Mouse (Mus musculus): Measurements from ENCODE around the gene Strbp. TPM values are rescaled to one million over a fixed set of nuclear protein-coding genes. Genes with fewer than 3 reads are reported as not detected.
A peak's percentile ranks its signal among the peaks of the same experiment; 100 is the strongest.

The Strbp gene
- polyA plus RNA-seq, 1 experiment from 2014 or later = 48.7 TPM

DNA sequence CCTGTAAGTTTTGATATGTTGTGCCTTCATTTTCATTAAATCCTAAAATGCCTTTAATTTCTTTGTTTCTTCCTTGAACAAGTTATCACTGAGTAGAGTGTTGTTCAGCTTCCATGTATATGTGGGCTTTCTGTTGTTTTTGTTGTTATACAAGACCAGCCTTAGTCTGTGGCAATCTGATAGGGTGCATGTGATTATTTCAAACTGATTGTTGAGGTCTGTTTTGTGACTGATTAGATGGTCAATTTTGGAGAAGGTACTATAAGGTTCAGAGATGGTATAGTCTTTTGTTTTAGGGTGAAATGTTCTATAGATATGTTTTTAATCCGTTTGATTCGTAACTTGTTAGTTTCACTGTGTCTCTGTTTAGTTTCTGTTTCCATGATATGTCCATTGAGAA is 223.6 kb downstream of the Strbp start:
- Histone ChIP-seq H3K9ac (replicated peaks) (no peak overlapping the region), H3K4me2 (no peak overlapping the region), H3K36me3 (peaks cover 74% of the 10 kb centered on the region), H3K4me1 (replicated peaks) (no peaks in the 10 kb centered on the region), H3K4me3 (replicated peaks) (no peak overlapping the region), H3K27me3 (no peaks in the 10 kb centered on the region), H3K9me3 (no peaks in the 10 kb centered on the region), H3K27ac (no peak overlapping the region)
- 91% methylated on average over 2 of the region's 2 CpGs for WGBS
- ATAC-seq (ENCODE audit: insufficient number of reproducible peaks, insufficient read depth, low FRiP score, low TSS enrichment, low read depth) = no peak

DNA sequence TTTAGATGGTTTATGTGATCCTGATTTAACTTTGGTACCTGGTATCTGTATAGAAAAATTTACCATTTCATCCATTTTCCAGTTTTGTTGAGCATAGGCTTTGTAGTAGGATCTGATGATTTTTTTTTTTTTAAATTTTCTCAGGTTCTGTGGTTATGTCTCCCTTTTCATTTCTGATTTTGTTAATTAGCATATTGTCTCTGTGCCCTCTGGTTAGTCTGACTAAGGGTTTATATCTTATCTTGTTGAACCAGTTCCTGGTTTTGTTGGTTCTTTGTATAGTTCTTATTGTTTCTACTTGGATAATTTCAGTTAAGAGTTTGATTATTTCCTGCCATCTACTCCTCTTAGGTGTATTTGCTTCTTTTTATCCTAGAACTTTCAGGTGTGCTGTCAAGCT is 224.1 kb downstream of the Strbp start:
- ATAC-seq (ENCODE audit: insufficient number of reproducible peaks, insufficient read depth, low FRiP score, low TSS enrichment, low read depth) = no peak
- Histone ChIP-seq H3K4me2 (no peak overlapping the region), H3K4me3 (replicated peaks) (no peak overlapping the region), H3K4me1 (replicated peaks) (no peaks in the 10 kb centered on the region), H3K9me3 (no peaks in the 10 kb centered on the region), H3K27ac (no peak overlapping the region), H3K36me3 (peaks cover 72% of the 10 kb centered on the region), H3K9ac (replicated peaks) (no peak overlapping the region), H3K27me3 (no peaks in the 10 kb centered on the region)

DNA sequence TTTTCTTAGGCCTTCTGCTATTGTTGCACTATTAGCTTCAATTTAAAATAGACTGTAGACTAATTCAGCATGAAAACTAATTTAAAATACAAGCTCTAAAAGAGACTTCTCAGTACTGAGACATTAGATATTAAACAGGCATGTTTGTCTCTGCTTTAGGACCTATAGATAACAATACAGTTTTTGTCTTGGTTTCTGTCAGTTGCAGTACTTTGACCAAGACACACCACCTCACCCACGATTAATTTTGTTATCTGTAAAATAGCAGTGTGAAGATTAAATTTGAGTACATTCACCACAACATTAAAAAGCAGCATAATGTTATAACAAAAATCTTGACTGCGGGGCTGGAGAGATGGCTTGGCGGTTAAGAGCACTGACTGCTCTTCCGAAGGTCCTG is 237.4 kb downstream of the Strbp start:
- 96% methylated on average over 4 of the region's 4 CpGs for WGBS
- no peaks in the 10 kb centered on the region for H3K27me3 ChIP-seq
- H3K4me3 ChIP-seq (replicated peaks) = no peak overlapping the region
- peaks cover 19% of the 10 kb centered on the region for H3K36me3 ChIP-seq
- H3K27ac ChIP-seq = no peak overlapping the region
- no peaks in the 10 kb centered on the region for H3K9me3 ChIP-seq
- H3K4me2 ChIP-seq = no peak overlapping the region
- no peaks in the 10 kb centered on the region for H3K4me1 ChIP-seq (replicated peaks)
- no peak overlapping the region for H3K9ac ChIP-seq (replicated peaks)
- no peak for ATAC-seq (ENCODE audit: insufficient number of reproducible peaks, insufficient read depth, low FRiP score, low TSS enrichment, low read depth)

DNA sequence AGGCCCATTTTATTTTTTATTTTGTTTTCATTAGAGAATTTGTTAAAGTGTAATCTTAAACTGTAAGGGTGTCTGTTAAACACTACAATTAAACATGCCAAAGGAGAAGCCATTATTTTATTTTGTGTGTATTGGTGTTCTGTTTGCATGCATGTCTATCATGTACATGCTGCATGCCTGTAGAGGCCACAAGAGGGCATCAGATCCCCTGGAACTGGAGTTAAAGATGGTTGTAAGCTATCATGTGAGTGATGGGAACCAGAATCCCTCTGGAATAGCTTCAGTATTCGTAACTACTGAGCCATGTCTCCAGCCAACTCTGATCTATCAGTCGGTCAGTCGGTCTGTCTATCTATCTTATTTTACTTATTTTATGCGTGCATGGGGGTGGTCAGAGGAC is 243.0 kb downstream of the Strbp start:
- no peak overlapping the region for H3K4me2 ChIP-seq
- H3K36me3 ChIP-seq = no peaks in the 10 kb centered on the region; the same call in 1 of the 2 replicates
- ATAC-seq (ENCODE audit: insufficient number of reproducible peaks, insufficient read depth, low FRiP score, low TSS enrichment, low read depth) = no peak
- no peak overlapping the region for H3K4me3 ChIP-seq (replicated peaks)
- H3K27me3 ChIP-seq = no peaks in the 10 kb centered on the region
- WGBS = 94% methylated on average over 4 of the region's 4 CpGs
- H3K9me3 ChIP-seq = no peaks in the 10 kb centered on the region
- H3K9ac ChIP-seq (replicated peaks) = no peak overlapping the region
- H3K4me1 ChIP-seq (replicated peaks) = no peaks in the 10 kb centered on the region
- no peak overlapping the region for H3K27ac ChIP-seq

DNA sequence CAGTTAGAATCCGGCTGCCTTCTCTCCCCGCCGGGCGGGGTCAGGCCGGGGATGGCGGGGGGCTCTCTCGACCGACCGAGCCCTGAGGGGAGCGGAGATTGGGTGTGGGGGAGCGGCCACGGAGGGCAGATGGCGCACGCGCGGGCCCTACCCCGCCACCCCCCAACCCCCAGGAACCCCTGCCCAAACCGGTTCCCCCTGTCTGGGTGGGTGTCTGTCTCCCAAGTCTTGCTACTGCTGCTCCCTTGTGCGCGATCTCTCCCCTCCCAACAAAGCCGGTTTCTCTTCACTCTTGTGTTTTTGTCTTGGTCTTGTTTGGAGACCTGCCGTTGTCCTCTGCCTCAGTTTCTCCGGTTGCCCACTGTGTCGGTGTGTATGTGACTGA is 251.3 kb downstream of the Strbp start:
- WGBS = under 1% methylated on average over 24 of the region's 24 CpGs
- H3K4me3 ChIP-seq (replicated peaks) = peak overlapping the region; percentile 88
- no peaks in the 10 kb centered on the region for H3K9me3 ChIP-seq
- H3K36me3 ChIP-seq = peaks cover 4% of the 10 kb centered on the region; the same call in 1 of the 2 replicates
- no peaks in the 10 kb centered on the region for H3K27me3 ChIP-seq
- H3K4me2 ChIP-seq = peak overlapping the region; percentile 84
- H3K27ac ChIP-seq = peak overlapping the region; percentile 82
- ATAC-seq (ENCODE audit: insufficient number of reproducible peaks, insufficient read depth, low FRiP score, low TSS enrichment, low read depth) = peak; percentile 87
- peak overlapping the region; percentile 90 for H3K9ac ChIP-seq (replicated peaks)
- peaks cover 7% of the 10 kb centered on the region for H3K4me1 ChIP-seq (replicated peaks)

DNA sequence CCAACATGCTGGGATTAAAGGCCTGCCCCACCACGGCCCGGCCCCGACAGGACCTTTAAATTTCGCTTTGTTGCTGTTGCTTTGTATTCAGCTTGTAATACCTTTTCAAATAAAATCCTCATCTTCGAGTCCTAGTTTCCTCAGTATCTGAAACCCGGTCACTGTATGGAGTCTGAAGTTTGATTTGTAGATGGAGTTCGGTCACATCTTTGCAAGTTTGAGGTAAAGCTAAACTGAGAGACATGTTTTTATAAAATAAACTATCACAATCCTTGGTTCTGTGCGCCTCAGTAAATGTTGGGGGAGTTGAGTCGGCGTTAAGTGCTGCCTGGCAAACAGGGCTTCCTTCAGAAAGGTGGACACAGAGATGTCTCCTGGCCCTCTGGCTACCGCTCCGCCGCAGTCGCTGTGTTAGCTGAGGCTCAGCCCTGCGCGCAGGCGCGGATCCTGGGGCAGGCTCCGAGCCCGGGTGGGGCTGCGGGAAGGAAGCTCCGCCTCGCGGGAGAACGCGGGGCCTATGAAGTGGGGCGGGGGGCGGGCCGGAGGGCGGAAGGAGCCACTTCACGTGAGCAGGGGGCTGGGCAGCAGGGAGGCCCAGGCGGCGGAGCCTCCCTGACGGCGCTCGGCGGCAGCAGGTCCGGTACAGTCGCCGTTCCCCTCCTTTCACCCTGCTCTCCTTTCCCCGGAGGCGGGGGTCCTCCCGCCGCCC is 251.8 kb downstream of the Strbp start:
- H3K9me3 ChIP-seq = no peaks in the 10 kb centered on the region
- H3K36me3 ChIP-seq = peaks cover 7% of the 10 kb centered on the region; the same call in 1 of the 2 replicates
- peak overlapping the region; percentile 88 for H3K4me3 ChIP-seq (replicated peaks)
- 9% methylated on average over 41 of the region's 44 CpGs for WGBS
- peak; percentile 97 for ATAC-seq (ENCODE audit: insufficient number of reproducible peaks, insufficient read depth, low FRiP score, low TSS enrichment, low read depth)
- no peaks in the 10 kb centered on the region for H3K27me3 ChIP-seq
- peaks cover 7% of the 10 kb centered on the region for H3K4me1 ChIP-seq (replicated peaks)
- peak overlapping the region; percentile 90 for H3K9ac ChIP-seq (replicated peaks)
- H3K27ac ChIP-seq = peak overlapping the region; percentile 82
- H3K4me2 ChIP-seq = peak overlapping the region; percentile 84

DNA sequence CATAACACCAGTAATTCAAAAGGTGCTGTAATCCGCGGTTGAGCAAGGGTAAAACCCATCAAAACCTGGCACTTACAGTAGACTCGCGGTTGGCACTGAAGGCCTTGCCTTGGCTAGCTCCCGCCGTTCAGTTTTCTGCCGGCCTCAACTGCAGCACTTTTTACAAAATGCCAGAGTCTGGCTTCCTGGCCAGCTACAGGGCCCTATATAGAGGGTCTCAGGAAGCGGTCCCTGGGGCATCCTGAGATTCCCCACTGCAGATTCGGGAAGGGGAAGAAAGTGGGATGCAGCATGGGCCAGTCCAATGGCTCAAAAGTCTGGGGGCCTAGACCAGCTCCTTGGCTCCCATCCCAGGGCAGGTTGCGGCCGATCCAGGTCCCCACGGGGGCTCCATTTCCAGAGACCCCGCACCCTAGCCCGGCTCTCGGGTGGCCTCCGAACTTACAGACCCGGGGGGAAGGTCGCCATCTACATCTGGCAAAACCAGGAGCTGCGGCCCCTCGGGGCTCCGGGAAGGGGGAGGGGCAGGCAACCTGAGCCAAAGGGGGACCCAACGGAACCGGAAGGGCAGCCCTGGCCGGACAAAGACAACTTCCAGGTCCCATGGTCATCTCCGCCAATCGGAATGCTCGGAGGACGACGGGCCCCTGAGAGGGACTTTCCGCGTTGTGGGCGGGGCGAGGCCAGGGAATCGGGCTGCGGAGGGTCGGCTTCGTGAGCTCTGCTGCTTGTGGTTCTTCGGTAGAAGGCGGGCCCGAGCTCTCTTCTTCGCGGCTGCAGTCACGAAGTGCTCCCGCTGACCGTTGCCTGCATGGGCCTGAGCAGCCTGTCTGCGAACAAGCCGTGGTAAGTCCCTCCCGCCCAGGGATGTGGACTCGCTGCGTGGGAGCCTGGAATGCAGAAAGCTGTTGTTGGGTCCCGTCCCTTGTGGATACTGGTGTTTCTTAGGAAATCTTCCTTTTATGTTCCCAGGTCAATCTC is 260.8 kb downstream of the Strbp start, which contains the start of the genes Zbtb26, Zbtb6 and Rabgap1:
Zbtb26 (minus strand) TSS at position 525 of the 981 bp plus-strand sequence.
Zbtb6 (minus strand) TSS at position 561 of the 981 bp plus-strand sequence.
Rabgap1 (plus strand) TSS at position 669 of the 981 bp plus-strand sequence.
- Histone ChIP-seq H3K9me3 (no peaks in the 10 kb centered on the region), H3K27me3 (no peaks in the 10 kb centered on the region), H3K36me3 (peaks cover 7% of the 10 kb centered on the region), H3K27ac (peak within 1 kb of the TSS; percentile 91), H3K9ac (replicated peaks) (peak within 1 kb of the TSS; percentile 84), H3K4me1 (replicated peaks) (peaks cover 7% of the 10 kb centered on the region), H3K4me3 (replicated peaks) (peak within 1 kb of the TSS; percentile 64), H3K4me2 (peak within 1 kb of the TSS; percentile 74)
- peak; percentile 97 for ATAC-seq (ENCODE audit: insufficient number of reproducible peaks, insufficient read depth, low FRiP score, low TSS enrichment, low read depth)
- under 1% methylated on average over 51 of the region's 51 CpGs for WGBS

Small RNA genes within 50 kb of the gene (microRNA-seq; reads per million reads assigned to microRNA genes)
- 1.2 reads per million for gene Mir5128

Other genes starting within 250 kb of the Strbp start
- 2.0 and 2.1 TPM in 2 replicates for gene Gpr21, start 187.5 kb downstream of the Strbp start, polyA plus RNA-seq (2016; fragmentation: Nextera tagmentation; extraction: Ambion mirVana)
- gene Crb2, start 72.4 kb upstream of the Strbp start, polyA plus RNA-seq (2016; fragmentation: Nextera tagmentation; extraction: Ambion mirVana) = 0.92 and 0.95 TPM in 2 replicates